Mouse (Mus musculus): Measurements from ENCODE around the gene Gm42669.

GRCm38 (mm10) chr5:107511326-107511725, 3.9 kb downstream of the Gm42669 start:
- TF ChIP-seq EP300 (IDR thresholded peaks at IDR 0.05; ENCODE audit: low read depth) (no peak), CTCF (IDR thresholded peaks at IDR 0.05; ENCODE audit: low read depth) (no peak)
